Mouse (Mus musculus) cerebellum, adult 2 months (tissue): Measurements from ENCODE around the gene Gm10717.
"Not testable (repeated sequence)": the region's sequence is repeated elsewhere in the genome, so short reads cannot be mapped to it uniquely, and the experiment has no call there.

Experiments
- CTCF ChIP-seq: fragments of 200-500 bp; IDR thresholded peaks from 2 replicates; pipeline ENCODE4 v1.5.1; 2011; ENCODE audit warnings: low read depth, mild to moderate bottlenecking, control low read depth, low read length, moderate library complexity, borderline replicate concordance; ENCODE audit not compliant: insufficient read depth
- POLR2A ChIP-seq: fragments of 200-500 bp; IDR thresholded peaks from 2 replicates; pipeline ENCODE4 v1.6.1; 2011; ENCODE audit warnings: low read length, control low read depth, borderline replicate concordance; ENCODE audit not compliant: insufficient read depth

DNA sequence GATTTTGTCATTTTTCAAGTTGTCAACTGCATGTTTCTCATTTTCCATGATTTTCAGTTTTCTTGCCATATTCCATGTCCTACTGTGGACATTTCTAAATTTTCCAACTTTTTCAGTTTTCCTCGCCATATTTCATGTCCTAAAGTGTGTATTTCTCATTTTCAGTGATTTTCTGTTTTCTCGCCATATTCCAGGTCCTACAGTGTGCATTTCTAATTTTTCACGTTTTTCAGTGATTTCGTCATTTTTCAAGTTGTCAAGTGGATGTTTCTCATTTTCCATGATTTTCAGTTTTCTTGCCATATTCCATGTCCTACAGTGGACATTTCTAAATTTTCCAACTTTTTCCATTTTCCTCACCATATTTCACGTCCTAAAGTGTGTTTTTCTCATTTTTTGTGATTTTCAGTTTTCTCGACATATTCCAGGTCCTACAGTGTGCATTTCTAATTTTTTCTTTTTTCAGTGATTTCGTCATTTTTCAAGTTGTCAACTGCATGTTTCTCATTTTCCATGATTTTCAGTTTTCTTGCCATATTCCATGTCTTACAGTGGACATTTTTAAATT lies 13.1 kb upstream of the Gm10717 start:
- not testable (repeated sequence) for TF ChIP-seq CTCF, POLR2A
